Mouse (Mus musculus) limb, embryonic 11.5 days (tissue): ENCODE data around the gene Sars2. TPM values are rescaled to one million over a fixed set of nuclear protein-coding genes. Genes with fewer than 3 reads are reported as not detected.

Source experiments
- ATAC-seq: fragments of 200-750 bp; cut with Nextera tagmentation; 2 replicates; pipeline ENCODE4 v1.8.0; 2017; ENCODE audit warnings: low read depth; ENCODE audit not compliant: insufficient number of reproducible peaks, low FRiP score, low TSS enrichment
- DNase-seq: peaks from one replicate; pipeline ENCODE4 v3.0.0-alpha.2; 2015; ENCODE audit warnings: low spot score
- H3K27ac ChIP-seq: fragments of 300-500 bp; sonication (generic); replicated peaks from 2 replicates; pipeline ENCODE4 v1.5.1; 2014; ENCODE audit warnings: low read depth, mild to moderate bottlenecking, low read length
- H3K27me3 ChIP-seq: fragments of 300-500 bp; sonication (generic); 2 replicates; pipeline ENCODE4 v1.6.1; 2014; ENCODE audit warnings: mild to moderate bottlenecking, low read length, mixed read lengths; ENCODE audit not compliant: control insufficient read depth, insufficient read depth
- H3K36me3 ChIP-seq: fragments of 300-500 bp; sonication (generic); 2 replicates; pipeline ENCODE4 v1.6.1; 2014; ENCODE audit warnings: mild to moderate bottlenecking, low read length, moderate library complexity, mixed read lengths; ENCODE audit not compliant: control insufficient read depth, insufficient read depth
- H3K4me1 ChIP-seq: fragments of 300-500 bp; sonication (generic); 2 replicates; pipeline ENCODE4 v1.6.1; 2014; ENCODE audit warnings: low read length, mixed read lengths; ENCODE audit not compliant: control insufficient read depth, insufficient read depth
- H3K4me2 ChIP-seq: fragments of 300-500 bp; sonication (generic); 2 replicates; pipeline ENCODE4 v1.6.1; 2014; ENCODE audit warnings: low read depth, mild to moderate bottlenecking, moderate library complexity; ENCODE audit not compliant: severe bottlenecking
- H3K4me3 ChIP-seq: fragments of 300-500 bp; sonication (generic); 2 replicates; pipeline ENCODE4 v1.5.1; 2014; ENCODE audit warnings: low read depth, low read length
- H3K9ac ChIP-seq: fragments of 300-500 bp; sonication (generic); 2 replicates; pipeline ENCODE4 v1.6.1; 2014; ENCODE audit warnings: mild to moderate bottlenecking, low read length
- H3K9me3 ChIP-seq: fragments of 300-500 bp; sonication (generic); 2 replicates; pipeline ENCODE4 v1.6.1; 2016; ENCODE audit warnings: low read length; ENCODE audit not compliant: control insufficient read depth
- WGBS: fragments of 180-500 bp; shearing (Covaris S2); extraction: QIAGEN DNeasy Blood & Tissue Kit; methylation state at CpG from one replicate; pipeline ENCODE4 v1.1.7; 2014; 5-methylcytosine and 5-hydroxymethylcytosine counted together
- polyA plus RNA-seq: library from polyadenylated mRNA; unstranded; fragments of >200 nt; fragmentation: Nextera tagmentation; extraction: Ambion mirVana; gene quantifications from 2 replicates; pipeline ENCODE4 v1.2.1, GENCODE M21; 2014

Gene Sars2
- polyA plus RNA-seq, 1 experiment from 2014 or later, result 34.9 TPM

DNA sequence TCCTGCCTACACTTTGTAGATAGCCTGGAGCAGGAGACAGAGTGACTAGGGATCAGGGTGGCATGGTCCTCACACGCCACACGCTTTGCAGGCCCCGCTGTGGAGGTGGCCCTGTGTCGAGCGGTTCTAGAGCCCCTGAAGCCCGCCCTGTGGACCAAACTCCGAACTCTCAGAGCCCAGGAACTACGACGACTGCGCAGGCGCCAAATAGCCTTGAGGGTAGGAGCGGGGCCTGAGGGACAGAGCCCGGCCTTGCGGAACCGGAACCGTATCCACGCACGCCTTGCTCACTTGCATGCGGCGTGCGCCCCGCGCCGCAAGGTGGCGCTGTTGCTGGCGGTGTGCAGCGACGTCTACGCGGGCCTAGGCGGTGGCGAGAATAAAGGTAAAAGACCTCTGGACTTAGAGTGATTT lies 54.8 kb downstream of the Sars2 start:
- peak; percentile 81 for DNase-seq
- Histone ChIP-seq H3K9ac (peak overlapping the region; percentile 38; the same call in 1 of the 2 replicates), H3K4me3 (peak overlapping the region; percentile 7; the same call in 1 of the 2 replicates), H3K27me3 (no peaks in the 10 kb centered on the region), H3K27ac (no peak overlapping the region), H3K9me3 (no peaks in the 10 kb centered on the region), H3K4me2 (peak overlapping the region; percentile 27; the same call in 1 of the 2 replicates), H3K4me1 (peaks cover 2% of the 10 kb centered on the region; the same call in 1 of the 2 replicates), H3K36me3 (no peaks in the 10 kb centered on the region)
- 17% methylated on average over 32 of the region's 32 CpGs for WGBS
- ATAC-seq, result peak; percentile 58; the same call in 1 of the 2 replicates

DNA sequence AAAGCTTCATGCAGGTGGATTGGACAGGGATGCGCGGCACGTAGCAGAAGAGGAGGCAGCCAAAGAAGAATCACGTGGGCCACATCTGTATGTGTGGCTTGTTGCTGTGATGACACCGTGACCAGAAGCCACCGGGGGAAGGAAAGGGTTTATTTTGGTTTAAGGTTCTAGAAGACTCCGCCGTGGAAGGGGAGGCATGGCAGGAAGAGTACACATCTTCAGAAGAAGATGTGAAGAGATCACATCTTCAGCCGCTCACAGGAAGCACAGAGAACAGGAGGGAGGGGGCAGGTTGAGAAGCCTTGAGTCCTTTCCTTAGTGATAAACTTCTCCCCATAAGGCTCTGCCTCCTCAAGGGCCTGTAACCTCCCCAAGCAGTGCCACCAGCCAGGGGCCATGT lies 58.2 kb downstream of the Sars2 start:
- Histone ChIP-seq H3K4me2 (no peak overlapping the region), H3K4me3 (no peak overlapping the region), H3K27ac (no peak overlapping the region), H3K36me3 (no peaks in the 10 kb centered on the region), H3K27me3 (no peaks in the 10 kb centered on the region), H3K4me1 (peaks cover 20% of the 10 kb centered on the region), H3K9ac (no peak overlapping the region), H3K9me3 (no peaks in the 10 kb centered on the region)
- 94% methylated on average over 9 of the region's 9 CpGs for WGBS
- DNase-seq, result no peak
- ATAC-seq, result no peak

- Histone ChIP-seq H3K9me3 (no peaks in the 10 kb centered on the region), H3K27ac (no peak overlapping the region), H3K4me3 (no peak overlapping the region), H3K4me1 (peaks cover 20% of the 10 kb centered on the region), H3K36me3 (no peaks in the 10 kb centered on the region), H3K9ac (no peak overlapping the region), H3K4me2 (no peak overlapping the region), H3K27me3 (no peaks in the 10 kb centered on the region)
- DNase-seq, result no peak
- 71% methylated on average over 3 of the region's 3 CpGs for WGBS
- no peak for ATAC-seq
These were observed 59.7 kb downstream of the Sars2 start for GRCm38 (mm10) chr7:28801451-28801850.

- no peaks in the 10 kb centered on the region for H3K9me3 ChIP-seq
- no peaks in the 10 kb centered on the region for H3K27me3 ChIP-seq
- H3K4me2 ChIP-seq, result peak overlapping the region; percentile 19; the same call in 1 of the 2 replicates
- ATAC-seq (no peak), DNase-seq (peak; percentile 66)
- peaks cover 18% of the 10 kb centered on the region for H3K4me1 ChIP-seq
- H3K9ac ChIP-seq, result 0 out of 2 replicates have a peak overlapping the region, but pooled peaks have one; percentile 5
- 22% methylated on average over 10 of the region's 10 CpGs for WGBS
- H3K36me3 ChIP-seq, result no peaks in the 10 kb centered on the region
- H3K4me3 ChIP-seq, result no peak overlapping the region
- H3K27ac ChIP-seq, result peak overlapping the region; percentile 83
These were observed 60.3 kb downstream of the Sars2 start for GRCm38 (mm10) chr7:28801901-28802670.

DNA sequence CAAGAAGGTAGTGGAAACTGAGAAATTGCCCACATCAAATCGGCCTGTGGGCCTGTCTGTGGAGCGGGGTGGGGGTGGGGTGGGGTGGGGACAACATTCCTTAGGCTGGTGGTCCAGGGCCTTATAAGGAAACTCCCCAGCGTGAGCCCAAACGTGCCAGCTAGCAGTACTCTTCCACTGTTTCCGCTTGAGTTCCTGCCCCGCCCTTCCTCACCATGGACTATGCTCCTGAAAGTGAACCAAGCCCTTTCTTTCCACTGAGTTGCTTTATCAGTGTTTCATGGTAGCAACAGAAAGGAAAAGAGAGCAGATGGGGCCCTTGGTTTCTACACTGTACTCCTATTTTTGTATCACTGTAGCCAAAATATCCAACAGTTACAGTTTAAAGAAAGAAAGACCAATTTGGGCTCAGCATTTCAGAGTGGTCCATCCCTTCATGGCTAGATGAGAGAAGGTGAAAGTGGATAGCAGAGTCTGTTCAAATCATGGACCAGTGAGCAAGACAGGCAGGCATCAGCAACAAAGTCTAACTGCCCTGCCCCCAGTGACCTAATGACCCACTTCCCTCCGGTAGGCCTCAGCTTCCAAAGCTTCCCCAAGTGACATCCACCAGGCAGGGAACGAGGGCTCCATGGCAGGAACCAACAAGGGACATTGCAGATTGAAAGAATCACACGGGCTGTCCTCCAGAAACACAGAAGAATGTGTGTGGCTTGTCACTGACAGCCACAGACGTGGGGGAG lies 61.2 kb downstream of the Sars2 start:
- 6% methylated on average over 10 of the region's 10 CpGs for WGBS
- no peaks in the 10 kb centered on the region for H3K27me3 ChIP-seq
- no peaks in the 10 kb centered on the region for H3K36me3 ChIP-seq
- peaks cover 22% of the 10 kb centered on the region for H3K4me1 ChIP-seq
- DNase-seq (no peak), ATAC-seq (peak; percentile 49; the same call in 1 of the 2 replicates)
- H3K9ac ChIP-seq, result no peak overlapping the region
- peak overlapping the region; percentile 83 for H3K27ac ChIP-seq
- peak overlapping the region; percentile 19; the same call in 1 of the 2 replicates for H3K4me2 ChIP-seq
- H3K4me3 ChIP-seq, result no peak overlapping the region
- no peaks in the 10 kb centered on the region for H3K9me3 ChIP-seq

Other genes starting within 250 kb of the Sars2 start
- gene Ifnl2, start 231.5 kb upstream of the Sars2 start, polyA plus RNA-seq, result not detected in 2 replicates
- gene Ifnl3, start 219.2 kb upstream of the Sars2 start, polyA plus RNA-seq, result not detected in 2 replicates
- not detected in 2 replicates for gene Sycn, start 201.1 kb upstream of the Sars2 start, polyA plus RNA-seq
- gene Nccrp1, start 194.7 kb upstream of the Sars2 start, polyA plus RNA-seq, result not detected in 2 replicates
- 37.5 and 37.6 TPM in 2 replicates for gene Samd4b, start 143.8 kb upstream of the Sars2 start, polyA plus RNA-seq
- 37.4 and 44.5 TPM in 2 replicates for gene Pak4, start 143.8 kb upstream of the Sars2 start, polyA plus RNA-seq
- gene Acp7, start 110.7 kb upstream of the Sars2 start, polyA plus RNA-seq, result not detected in 2 replicates
- gene Fbxo27, start 49.1 kb upstream of the Sars2 start, polyA plus RNA-seq, result 5.9 and 6.2 TPM in 2 replicates
- 15.9 and 16.4 TPM in 2 replicates for gene Fbxo17, start 25.2 kb upstream of the Sars2 start, polyA plus RNA-seq
- 146 and 156 TPM in 2 replicates for gene Mrps12, start 172 bp upstream of the Sars2 start, polyA plus RNA-seq
- gene Ccer2, start 14.2 kb downstream of the Sars2 start, polyA plus RNA-seq, result not detected in 2 replicates
- 68.8 and 69.8 TPM in 2 replicates for gene Sirt2, start 24.7 kb downstream of the Sars2 start, polyA plus RNA-seq
- 40.3 and 44.4 TPM in 2 replicates for gene Nfkbib, start 25.5 kb downstream of the Sars2 start, polyA plus RNA-seq
- 2.0 and 3.2 TPM in 2 replicates for gene Rinl, start 47.0 kb downstream of the Sars2 start, polyA plus RNA-seq
- gene Hnrnpl, start 66.5 kb downstream of the Sars2 start, polyA plus RNA-seq, result 362 and 390 TPM in 2 replicates
- gene Ech1, start 83.2 kb downstream of the Sars2 start, polyA plus RNA-seq, result 93.2 and 94.7 TPM in 2 replicates
- 1.9 and 2.2 TPM in 2 replicates for gene Lgals4, start 91.9 kb downstream of the Sars2 start, polyA plus RNA-seq
- 1.3 and 2.6 TPM in 2 replicates for gene Lgals7, start 121.9 kb downstream of the Sars2 start, polyA plus RNA-seq
- 0.59 and 0.62 TPM in 2 replicates for gene Capn12, start 139.4 kb downstream of the Sars2 start, polyA plus RNA-seq
- 208 and 213 TPM in 2 replicates for gene Actn4, start 220.3 kb downstream of the Sars2 start, polyA plus RNA-seq
- 463 and 476 TPM in 2 replicates for gene Eif3k, start 239.9 kb downstream of the Sars2 start, polyA plus RNA-seq
- gene Map4k1, start 240.1 kb downstream of the Sars2 start, polyA plus RNA-seq, result 10.5 and 12.1 TPM in 2 replicates